Mouse (Mus musculus): ENCODE measurements around the gene Madd.

GRCm38 (mm10) chr2:91217032-91217431, 33.4 kb upstream of the Madd start:
- no peak for TF ChIP-seq CTCF (IDR thresholded peaks at IDR 0.05; ENCODE audit: insufficient read depth, low read depth, low read length)
- TF ChIP-seq POLR2A (IDR thresholded peaks at IDR 0.05; ENCODE audit: insufficient read depth, low read depth, low read length), result no peak
